Mouse (Mus musculus) v-Abl transformed pro-B cells (cell line): Measurements from ENCODE around the gene Ncstn.

Source experiments
- in situ Hi-C, 2 experiments: fragments of 400-800 bp; cut with MboI; formaldehyde crosslinking; loops; one replicate each; pipeline ENCODE4 v1.15.1; 2025; ENCODE audit not compliant: unreplicated experiment in 2 of 2

Gene Ncstn

DNA sequence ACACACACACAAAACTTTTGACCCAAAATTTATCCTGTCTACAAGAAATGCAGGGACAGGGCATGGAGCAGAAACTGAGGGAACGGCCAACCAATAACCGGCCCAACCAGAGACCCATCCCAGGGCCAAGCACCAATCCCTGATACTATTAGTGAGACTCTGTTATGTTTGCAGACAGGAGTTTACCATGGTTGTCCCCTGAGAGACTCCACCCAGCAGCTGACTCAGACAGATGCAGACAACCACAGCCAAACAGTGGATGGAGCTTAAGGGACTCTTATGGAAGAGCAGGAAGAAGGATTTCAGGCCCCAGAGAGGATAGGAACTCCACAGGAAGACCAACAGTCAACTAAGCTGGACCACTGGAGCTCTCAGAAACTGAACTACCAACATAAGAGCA is 52.7 kb downstream of the Ncstn start:
- in situ Hi-C loops, result loop anchor here (25.0 kb wide), 2 partner anchors 457 to 1382 kb away; partner anchors contain the start of genes Igsf9 (in 1 of the 2) and Slamf9 (in 1 of the 2)

DNA sequence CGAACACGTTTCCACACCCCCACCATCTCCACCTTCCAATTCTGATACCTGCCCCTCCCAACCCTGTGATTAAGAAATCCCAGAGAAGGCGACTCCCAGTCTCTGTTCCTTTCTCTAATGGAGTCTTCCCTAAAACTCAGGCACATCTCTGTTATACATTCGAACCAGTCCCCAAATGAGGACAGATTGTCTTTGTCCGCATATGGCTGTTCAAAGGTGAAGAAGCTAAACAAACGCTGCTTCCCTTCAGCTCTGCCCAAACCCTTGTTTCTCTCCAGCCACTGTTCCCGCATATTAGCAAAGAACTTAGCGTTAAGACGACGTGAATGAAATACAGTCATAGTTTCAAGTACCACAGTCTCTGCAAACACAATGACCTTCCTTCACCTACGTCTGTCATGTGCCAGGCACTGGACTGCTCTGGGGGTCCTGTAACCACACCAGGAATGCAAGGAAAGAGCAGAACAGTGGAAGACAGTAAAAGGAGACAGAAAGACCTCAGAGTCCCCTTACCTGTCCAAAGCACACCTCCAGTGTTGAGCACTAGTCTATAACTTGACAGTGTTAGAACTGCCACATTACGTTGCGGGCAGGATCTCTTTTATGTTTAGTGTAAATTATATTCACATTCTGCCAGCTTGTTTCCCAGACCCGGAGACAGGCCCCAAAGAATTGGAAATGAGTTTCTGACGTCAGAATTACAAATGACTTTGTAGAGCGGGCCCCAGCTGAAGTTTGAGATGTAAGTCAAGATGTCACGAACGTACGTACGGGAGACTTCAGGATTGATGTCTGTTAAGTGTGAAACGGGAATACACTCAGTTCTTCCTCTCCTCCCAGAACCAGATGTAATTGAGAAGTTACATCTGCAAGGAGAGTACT is 54.0 kb downstream of the Ncstn start, which contains the start of gene Vangl2:
Vangl2 (minus strand) TSS at position 51 of the 882 bp plus-strand sequence.
- in situ Hi-C loops, result loop anchor here (25.0 kb wide), 2 partner anchors 459 to 1384 kb away; partner anchors contain the start of genes Igsf9 (in 1 of the 2) and Slamf9 (in 1 of the 2)

DNA sequence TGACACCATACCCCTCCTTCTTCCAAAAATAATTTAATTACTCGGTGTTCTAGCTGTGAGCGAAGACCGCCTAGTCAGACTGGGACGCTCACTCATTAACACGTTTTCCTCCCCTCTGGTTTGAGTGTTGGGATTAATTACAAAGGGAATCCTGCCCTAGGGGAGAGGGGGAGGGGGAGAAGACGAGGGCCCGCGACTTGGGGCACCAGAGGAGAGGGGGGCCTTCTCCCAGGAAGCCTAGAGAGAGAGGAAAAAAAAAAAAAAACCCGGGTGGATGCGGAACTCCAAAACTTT is 54.8 kb downstream of the Ncstn start:
- in situ Hi-C loops, result loop anchor here (25.0 kb wide), 2 partner anchors 460 to 1385 kb away; partner anchors contain the start of genes Igsf9 (in 1 of the 2) and Slamf9 (in 1 of the 2)

DNA sequence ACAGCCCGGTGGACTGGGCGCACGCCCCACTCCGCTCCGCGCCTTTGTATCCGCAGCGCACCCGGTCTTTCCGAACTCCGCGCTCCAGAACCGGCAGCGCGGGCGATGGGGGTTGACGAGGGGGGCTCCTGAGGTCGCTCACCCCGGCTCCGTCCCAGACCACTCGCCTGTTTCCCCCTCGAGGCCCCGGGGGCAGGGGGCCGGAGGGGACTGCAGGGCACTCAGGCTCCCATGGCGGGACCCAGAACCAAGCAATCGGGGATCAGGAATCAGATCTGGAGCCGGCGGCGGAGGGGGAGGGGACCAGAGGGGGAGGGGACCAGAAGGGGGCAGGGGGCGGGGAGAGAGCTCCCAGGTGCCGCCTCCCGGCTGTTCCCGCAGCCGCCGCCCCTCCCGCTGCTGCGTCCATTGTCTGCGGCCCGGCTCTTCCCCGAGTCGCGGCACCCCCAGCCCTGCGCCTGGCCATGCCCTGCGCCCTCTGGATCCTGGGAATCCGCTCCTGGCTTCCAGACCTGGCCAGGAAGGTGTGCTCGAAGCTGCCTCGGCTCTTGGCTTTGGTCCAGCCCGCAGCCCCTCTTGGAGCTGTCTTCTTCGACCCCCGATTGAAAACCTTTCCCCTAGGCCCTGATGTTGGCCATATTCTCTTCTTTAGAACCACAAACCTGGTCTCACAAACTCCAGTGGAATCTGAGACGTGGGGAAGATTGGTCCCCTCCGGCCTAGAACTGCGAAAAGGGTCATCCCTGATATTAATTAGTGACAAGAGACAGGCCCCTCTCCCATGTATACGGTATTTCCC is 55.4 kb downstream of the Ncstn start:
- in situ Hi-C loops, result loop anchor here (25.0 kb wide), 2 partner anchors 460 to 1385 kb away; partner anchors contain the start of genes Igsf9 (in 1 of the 2) and Slamf9 (in 1 of the 2)

DNA sequence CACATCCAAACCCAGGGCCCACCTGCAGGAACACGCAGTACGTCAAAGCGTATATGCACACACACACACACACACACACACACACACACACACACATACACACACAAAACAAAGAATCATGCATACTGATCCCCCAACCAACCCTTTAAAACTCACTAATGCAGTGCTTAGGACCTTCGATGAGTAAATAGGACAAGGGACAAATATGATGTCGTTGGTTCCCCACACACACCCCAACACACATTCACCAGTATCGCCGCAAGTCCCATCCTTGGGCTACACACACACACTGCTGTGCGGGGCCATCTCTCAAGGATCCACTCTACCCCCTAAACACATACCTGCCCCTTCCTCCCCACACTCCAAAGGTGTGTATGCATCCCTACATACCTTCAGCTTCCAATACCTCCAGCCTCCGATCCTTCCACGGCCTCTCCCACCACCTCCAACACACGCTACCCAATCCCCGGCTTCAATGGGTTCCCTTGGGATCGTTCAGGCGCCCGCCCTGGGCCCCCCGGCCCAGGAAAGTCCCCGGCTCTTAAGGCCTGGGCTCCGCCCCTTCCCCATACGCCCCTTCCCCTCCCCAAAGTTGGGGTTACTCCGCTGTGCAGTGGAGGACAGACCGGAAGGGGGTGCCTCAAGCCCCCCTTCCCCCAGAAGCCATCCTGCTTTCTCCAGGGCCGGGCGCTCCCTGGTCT is 56.2 kb downstream of the Ncstn start:
- in situ Hi-C loops, result loop anchor here (25.0 kb wide), 2 partner anchors 461 to 1386 kb away; partner anchors contain the start of genes Igsf9 (in 1 of the 2) and Slamf9 (in 1 of the 2)

DNA sequence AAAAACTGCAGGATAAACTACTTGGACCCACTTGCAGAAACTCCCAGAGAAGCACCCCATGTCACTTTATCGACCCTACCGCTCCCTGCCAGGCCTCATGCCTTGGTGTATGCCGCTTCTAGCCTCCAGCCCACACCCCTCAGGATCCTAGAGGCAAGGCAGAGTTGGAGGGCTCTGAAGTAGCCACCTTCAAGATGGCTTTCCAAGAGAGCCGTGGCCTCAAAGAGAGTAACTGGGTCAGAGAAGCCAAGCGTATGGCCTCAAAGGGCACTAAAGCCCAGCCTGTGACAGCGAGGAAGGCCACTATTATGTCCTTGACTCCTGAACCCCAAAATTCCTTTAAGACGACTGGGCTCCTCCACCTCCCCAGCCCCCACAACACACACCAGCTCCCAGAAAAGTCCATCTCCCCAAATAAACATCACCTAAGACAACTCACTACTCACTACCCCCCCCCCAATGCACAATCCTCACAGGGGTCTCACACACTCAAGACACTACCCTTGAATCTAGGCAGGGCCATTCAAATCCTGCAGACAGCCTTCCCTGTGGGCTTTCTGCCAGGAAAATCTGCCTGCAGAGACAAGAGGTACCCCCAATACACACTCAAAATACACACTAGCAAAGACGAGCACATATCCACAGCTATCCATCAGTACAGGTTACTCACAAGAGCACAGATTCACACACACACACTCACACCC is 57.2 kb downstream of the Ncstn start:
- in situ Hi-C loops, result loop anchor here (25.0 kb wide), 2 partner anchors 462 to 1387 kb away; partner anchors contain the start of genes Igsf9 (in 1 of the 2) and Slamf9 (in 1 of the 2)

DNA sequence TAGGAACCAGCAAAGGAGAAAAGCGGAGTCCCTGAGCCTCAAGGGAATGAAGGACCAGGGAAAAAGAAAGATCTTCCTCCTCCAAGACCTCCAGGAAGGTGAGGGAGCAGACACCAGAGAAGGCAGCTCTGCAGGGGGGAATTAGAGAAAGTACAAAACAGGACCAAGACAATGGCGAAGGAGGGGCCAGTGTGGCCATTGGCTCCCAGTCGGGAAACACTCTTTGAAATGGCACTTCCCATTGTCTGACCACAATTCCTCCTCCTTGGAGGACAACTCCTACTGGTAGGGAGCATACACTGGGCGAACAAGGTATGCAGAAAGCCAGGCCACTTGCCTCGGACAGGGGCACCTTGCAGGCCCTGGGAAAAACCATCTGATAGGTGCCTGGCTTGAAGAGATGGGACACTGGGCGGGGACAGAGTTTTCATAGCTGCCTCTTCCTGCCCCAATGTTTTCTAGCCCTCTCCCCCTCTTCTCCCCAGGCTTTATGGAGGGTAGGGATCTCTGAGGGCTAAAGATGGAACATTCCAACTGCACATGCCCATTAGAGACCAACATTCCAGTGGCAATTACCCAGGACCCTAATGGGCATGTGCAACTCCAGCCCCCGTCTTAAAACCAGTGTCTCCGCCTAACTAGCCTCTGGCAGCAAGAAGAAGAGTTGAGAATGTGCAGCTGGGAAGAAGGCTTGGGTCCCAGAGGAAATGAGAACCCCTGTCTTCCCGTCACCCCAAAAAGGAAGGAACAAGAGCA is 58.3 kb downstream of the Ncstn start:
- in situ Hi-C loops, result no loop called here

DNA sequence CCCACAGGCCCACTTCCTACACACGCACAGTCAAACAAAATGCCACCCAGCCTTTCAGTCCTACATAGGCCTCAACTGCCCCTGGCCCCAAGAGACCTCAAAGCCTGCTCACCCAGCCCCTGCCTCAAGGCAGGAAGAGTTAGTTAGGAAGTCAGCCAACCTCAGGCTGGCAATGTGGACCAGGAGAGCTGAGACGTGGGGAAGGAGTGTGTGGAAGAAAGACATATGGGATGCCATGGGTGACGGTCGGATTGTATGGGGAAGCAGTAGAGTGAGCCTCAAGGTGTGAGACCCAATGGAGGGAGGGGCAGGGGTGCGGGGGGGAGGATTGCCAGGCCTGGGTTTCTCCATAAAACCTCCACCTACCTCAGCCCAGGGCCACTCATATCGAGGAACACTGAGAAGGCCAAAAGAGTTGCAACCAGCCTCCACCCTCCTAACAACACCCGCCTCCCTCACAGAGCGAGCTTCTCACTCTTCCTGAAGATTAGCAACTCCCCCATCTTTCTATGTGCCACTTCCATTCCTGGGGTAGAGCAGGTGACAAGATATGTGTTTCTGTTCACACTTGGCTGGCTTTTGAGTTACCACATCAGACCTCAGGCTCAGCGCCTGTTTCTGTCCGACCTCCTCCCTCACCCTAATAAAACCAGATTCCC is 62.6 kb downstream of the Ncstn start:
- in situ Hi-C loops, result no loop called here

DNA sequence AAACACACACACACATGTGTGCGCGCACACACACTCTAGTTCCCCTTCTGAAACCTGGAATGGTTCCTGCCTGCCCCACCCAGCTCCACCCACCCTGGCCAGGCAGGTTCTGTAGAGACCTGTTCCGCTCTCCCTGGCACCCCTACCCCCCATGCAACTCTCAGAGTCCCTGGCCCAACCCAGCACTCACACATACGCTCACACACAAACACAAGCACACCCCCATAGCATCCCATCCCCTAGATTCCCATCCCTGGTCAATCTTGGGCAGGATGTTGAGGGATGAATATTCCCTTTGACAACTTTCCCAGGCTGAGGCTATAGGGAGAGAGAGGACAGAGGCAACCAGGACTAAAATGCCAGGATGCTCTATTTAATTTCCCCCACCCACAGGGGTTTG is 63.3 kb downstream of the Ncstn start:
- in situ Hi-C loops, result no loop called here

DNA sequence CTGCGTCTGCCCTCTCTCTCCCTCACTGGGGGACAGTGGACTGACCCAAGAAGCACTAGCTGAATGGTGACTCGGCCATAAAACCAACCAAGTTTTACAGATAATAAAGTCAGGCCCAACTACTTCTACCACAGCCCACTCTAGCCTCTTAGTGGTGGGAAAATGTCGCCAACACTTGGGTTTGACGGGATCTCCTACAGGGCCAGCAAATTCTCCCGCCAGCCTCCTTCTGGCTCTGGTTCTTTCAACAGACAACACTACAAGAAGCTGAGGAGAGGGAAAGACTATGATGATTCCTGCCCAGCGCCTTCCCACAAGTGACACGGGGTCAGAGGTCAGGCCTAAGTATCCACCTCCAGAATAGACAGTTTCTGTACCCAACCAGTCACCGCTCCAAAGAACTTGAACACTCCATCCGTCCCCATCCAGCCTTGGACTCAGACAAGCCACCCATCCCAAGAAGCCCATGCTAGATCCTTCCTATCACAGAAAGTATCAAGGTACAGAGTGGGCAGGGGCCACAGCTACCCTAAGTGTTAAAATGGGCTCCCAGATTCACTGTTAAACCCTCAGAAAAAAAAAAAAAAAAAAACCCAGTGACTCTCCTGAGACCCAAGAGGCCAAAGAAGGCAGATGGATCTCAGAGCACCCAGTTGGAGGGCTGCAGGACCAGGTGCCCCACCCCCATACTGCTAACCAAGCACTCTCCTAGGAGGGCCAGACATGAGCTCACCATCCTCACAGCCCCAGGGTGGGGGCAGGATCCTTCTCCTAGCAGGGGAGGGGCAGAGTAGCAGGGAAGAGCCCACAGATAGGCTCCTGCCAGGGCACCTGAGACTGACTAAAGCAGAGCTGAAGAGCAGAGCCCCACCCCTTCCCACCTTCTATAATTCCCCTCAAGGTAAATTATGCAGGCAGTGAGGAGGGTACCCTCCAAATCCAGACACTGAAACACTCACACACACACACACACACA is 64.0 kb downstream of the Ncstn start:
- in situ Hi-C loops, result no loop called here

DNA sequence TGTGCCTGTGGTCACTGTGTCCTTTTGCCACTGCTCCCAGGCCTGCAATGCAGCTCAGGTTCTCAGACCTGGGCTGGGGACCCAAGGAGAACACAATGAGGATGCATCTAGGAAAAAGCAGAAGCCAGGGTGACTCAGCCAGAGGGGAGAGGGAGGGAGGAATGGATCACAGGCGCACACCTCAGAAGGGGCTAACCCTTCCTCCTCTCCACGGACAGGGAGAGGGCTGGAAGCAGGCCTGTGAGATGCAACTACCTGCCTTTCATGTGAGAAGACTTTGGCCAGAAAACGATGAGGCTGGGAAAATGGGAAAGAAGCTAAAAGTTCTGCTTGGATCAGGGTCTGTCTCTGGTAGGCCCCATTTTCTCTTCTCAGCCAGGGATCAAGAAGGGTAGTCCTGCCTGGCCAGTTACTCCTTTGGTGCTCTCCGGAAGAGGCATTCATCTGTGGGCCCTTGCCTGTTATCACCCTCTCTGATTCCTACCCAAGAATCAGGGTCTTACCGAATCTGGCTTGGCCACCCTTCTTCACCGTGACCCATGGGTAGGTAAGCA is 65.0 kb downstream of the Ncstn start:
- in situ Hi-C loops, result no loop called here

DNA sequence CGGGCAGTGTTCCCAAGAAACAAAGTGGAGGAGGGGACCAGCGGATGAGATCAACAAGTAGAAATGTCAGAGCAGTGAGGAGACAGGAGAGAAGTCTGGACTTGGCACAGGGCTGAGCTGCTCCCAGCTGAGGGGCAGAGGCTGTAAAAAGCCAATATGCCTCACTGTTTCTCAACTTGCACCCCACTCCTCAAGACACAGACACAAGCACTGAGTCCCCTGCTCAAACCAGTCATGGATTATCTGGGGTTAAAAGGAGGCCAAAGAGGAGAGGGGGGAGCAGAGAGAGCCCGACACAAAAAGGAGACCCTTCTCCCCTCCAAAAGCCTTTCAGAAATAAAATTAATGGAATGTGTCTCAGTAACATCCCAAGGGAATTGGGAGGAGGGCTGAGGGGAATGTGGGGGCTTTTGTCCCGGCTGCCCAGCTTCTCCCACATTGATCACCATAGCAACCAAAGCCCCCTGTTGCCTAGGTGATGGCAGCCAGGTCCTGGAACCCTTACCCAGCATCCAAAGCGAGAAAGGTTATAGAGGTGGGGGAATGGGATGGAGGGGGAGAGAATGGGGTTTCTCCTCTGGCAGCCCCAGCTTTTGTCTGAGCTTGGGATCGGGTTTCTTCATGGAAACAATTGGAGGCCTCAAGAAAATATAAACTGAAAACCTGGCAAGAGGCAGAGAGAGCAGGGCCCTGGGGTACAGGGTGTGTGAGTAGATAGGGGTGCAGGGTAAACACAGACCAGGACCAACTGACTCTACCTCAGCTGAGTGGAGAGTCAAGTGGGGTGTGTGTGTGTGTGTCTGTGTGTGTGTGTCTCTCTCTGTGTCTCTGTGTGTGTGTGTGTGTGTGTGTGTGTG is 65.7 kb downstream of the Ncstn start:
- in situ Hi-C loops, result no loop called here

DNA sequence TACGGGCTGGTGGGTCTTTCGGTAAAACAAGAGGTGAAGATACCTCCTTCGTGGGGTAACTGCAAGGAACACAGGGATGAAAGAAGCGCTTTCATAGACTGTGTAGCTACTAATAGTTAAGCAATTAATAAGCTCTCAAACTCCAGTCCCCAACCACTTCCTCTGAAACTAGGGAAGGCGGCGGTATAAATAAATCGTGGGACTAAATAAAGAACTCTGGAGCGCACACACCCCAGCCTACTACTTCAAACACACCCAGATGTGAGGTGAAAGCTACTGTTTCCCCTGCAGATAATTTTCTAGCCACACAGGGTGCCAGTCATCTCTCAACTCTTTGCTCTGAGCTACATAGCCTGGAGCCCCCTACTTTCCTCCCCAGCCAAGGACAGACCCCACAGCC is 66.6 kb downstream of the Ncstn start:
- in situ Hi-C loops, result no loop called here
